Comparison of ENCODE assay signal across 15 mouse cellular contexts in the genomic region with DNA sequence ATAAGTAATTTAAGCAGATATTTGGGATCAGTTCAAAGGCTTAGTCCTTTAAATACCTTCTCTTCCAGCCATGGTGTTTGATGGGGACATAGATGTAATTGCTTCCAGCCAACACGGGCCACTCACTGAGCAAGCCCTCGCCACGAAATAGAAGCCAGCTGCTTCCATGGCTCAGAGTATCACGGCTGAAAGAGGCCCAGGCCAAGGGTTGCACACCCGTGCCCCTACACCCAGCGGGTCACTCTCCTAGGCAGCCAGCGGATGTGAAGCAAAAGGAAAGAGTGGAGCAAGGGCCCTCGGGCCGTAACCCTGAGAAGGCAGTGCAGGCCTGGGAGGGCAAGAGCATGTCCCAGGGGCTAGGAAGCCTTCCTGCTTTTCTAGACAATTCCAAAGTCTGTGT. TPM values are rescaled to one million over a fixed set of nuclear protein-coding genes. Genes with fewer than 3 reads are reported as not detected.
A peak's percentile ranks its signal among the peaks of the same experiment; 100 is the strongest.
DNase-seq lines count a peak whose midpoint lies in the region; ATAC-seq and TF ChIP-seq lines count a peak whose summit lies in the region.
"Had no signal": no experiment of that assay in that cellular context is flagged by ENCODE, and none has a peak within 500 bp of the region (broad histone marks: within the 10 kb centered on the region; RNA-seq: fewer than 3 reads in every experiment).

No protein-coding gene starts in this region.

- peak overlapping the region; percentile 66; the same call in 1 of the 2 replicates for H3K27ac ChIP-seq in forebrain, embryonic 10.5 days
- no peak overlapping the region for H3K27ac ChIP-seq in forebrain, embryonic 12.5 days
- no peak overlapping the region for H3K27ac ChIP-seq in lung, postnatal 0 days (ENCODE audit: low read length)
- H3K27ac ChIP-seq in limb, embryonic 11.5 days (replicated peaks; ENCODE audit: low read depth, low read length) = peak overlapping the region; percentile 84
- no peak overlapping the region for H3K27ac ChIP-seq in hindbrain, embryonic 11.5 days (ENCODE audit: low read depth, low read length)
- H3K27ac ChIP-seq: layer of hippocampus, adult 2 months had no signal

- H3K79me2 ChIP-seq in myocyte (ENCODE audit: control insufficient read depth, insufficient read depth) = no peaks in the 10 kb centered on the region

- no peak overlapping the region for H3K4me2 ChIP-seq in forebrain, embryonic 12.5 days
- no peak overlapping the region for H3K4me2 ChIP-seq in lung, postnatal 0 days (replicated peaks; ENCODE audit: low read depth, low read length)
- H3K4me2 ChIP-seq in limb, embryonic 11.5 days (ENCODE audit: low read depth, severe bottlenecking) = no peak overlapping the region
- H3K4me2 ChIP-seq in myocyte (ENCODE audit: low read depth) = peak overlapping the region; percentile 8
- no peak overlapping the region for H3K4me2 ChIP-seq in hindbrain, embryonic 11.5 days (replicated peaks; ENCODE audit: low read depth, low read length)
- H3K4me2 ChIP-seq: liver, embryonic 12.5 days had no signal

- no peak overlapping the region for H3K4me3 ChIP-seq in forebrain, embryonic 10.5 days
- H3K4me3 ChIP-seq in forebrain, embryonic 12.5 days (replicated peaks) = no peak overlapping the region
- no peak overlapping the region for H3K4me3 ChIP-seq in lung, postnatal 0 days (ENCODE audit: low read depth, low read length)
- H3K4me3 ChIP-seq in limb, embryonic 11.5 days (ENCODE audit: low read depth, low read length) = no peak overlapping the region
- H3K4me3 ChIP-seq in myocyte = no peak overlapping the region
- H3K4me3 ChIP-seq in hindbrain, embryonic 11.5 days (ENCODE audit: low read depth, low read length) = no peak overlapping the region
- H3K4me3 ChIP-seq: layer of hippocampus, adult 2 months; liver, embryonic 12.5 days had no signal

- H3K4me1 ChIP-seq in forebrain, embryonic 10.5 days = peaks cover 65% of the 10 kb centered on the region
- peaks cover 13% of the 10 kb centered on the region for H3K4me1 ChIP-seq in forebrain, embryonic 12.5 days
- H3K4me1 ChIP-seq in lung, postnatal 0 days (ENCODE audit: insufficient read depth, low read depth, low read length) = no peaks in the 10 kb centered on the region
- peaks cover 36% of the 10 kb centered on the region for H3K4me1 ChIP-seq in limb, embryonic 11.5 days (ENCODE audit: control insufficient read depth, insufficient read depth, low read length)
- no peaks in the 10 kb centered on the region for H3K4me1 ChIP-seq in hindbrain, embryonic 11.5 days (replicated peaks; ENCODE audit: control insufficient read depth, insufficient read depth, low read length)

- 47% methylated on average over 9 of the region's 9 CpGs for WGBS in forebrain, embryonic 10.5 days
- whole genome bisulfite sequencing in forebrain, embryonic 12.5 days = 58% methylated on average over 9 of the region's 9 CpGs
- WGBS in lung, postnatal 0 days = 57% methylated on average over 9 of the region's 9 CpGs
- WGBS in limb, embryonic 11.5 days = 10% methylated on average over 9 of the region's 9 CpGs
- 33% methylated on average over 9 of the region's 9 CpGs for WGBS in hindbrain, embryonic 11.5 days

- no peak for TF ChIP-seq POLR2A in myocyte (IDR thresholded peaks at IDR 0.05; ENCODE audit: insufficient read length, low read depth)

- TF ChIP-seq EP300 in lung, postnatal 0 days (IDR thresholded peaks at IDR 0.05) = no peak

- no peaks in the 10 kb centered on the region for H3K36me3 ChIP-seq in forebrain, embryonic 10.5 days (replicated peaks)
- no peaks in the 10 kb centered on the region for H3K36me3 ChIP-seq in forebrain, embryonic 12.5 days (replicated peaks)
- no peaks in the 10 kb centered on the region for H3K36me3 ChIP-seq in lung, postnatal 0 days (ENCODE audit: insufficient read depth, low read length)
- H3K36me3 ChIP-seq in limb, embryonic 11.5 days (ENCODE audit: control insufficient read depth, insufficient read depth, low read length) = no peaks in the 10 kb centered on the region
- no peaks in the 10 kb centered on the region for H3K36me3 ChIP-seq in myocyte (ENCODE audit: control insufficient read depth, insufficient read depth)
- no peaks in the 10 kb centered on the region for H3K36me3 ChIP-seq in hindbrain, embryonic 11.5 days (ENCODE audit: control insufficient read depth, insufficient read depth, low read length)
- H3K36me3 ChIP-seq: liver, embryonic 12.5 days had no signal

- no peak for DNase-seq in forebrain, embryonic 10.5 days (ENCODE audit: extremely low spot score, low spot score)
- peak; percentile 46 to 57 for DNase-seq in lung, adult 18-20 months
- DNase-seq in lung, postnatal 0 days (ENCODE audit: low spot score) = no peak
- DNase-seq in limb, embryonic 11.5 days (ENCODE audit: low spot score) = peak; percentile 73
- no peak for DNase-seq in hindbrain, embryonic 11.5 days (ENCODE audit: low spot score)
- DNase-seq in right cerebral cortex, adult 2 months (ENCODE audit: low spot score in 2 of 2) = no peak
- DNase-seq: cerebellum, adult 11 months; heart, adult 18-20 months; heart, postnatal 10 days; right cerebral cortex, postnatal 14 days had no signal

- H3K27me3 ChIP-seq in forebrain, embryonic 10.5 days (ENCODE audit: poor library complexity, severe bottlenecking) = no peaks in the 10 kb centered on the region
- H3K27me3 ChIP-seq in forebrain, embryonic 12.5 days = 0 out of 2 replicates have a peak, but pooled peaks cover 3% of the 10 kb centered on the region
- no peaks in the 10 kb centered on the region for H3K27me3 ChIP-seq in lung, postnatal 0 days (replicated peaks; ENCODE audit: insufficient read depth, low read length)
- no peaks in the 10 kb centered on the region; the same call in 1 of the 2 replicates for H3K27me3 ChIP-seq in limb, embryonic 11.5 days (ENCODE audit: control insufficient read depth, insufficient read depth, low read length)
- H3K27me3 ChIP-seq in myocyte (ENCODE audit: control insufficient read depth, insufficient read depth, insufficient read length) = peaks cover 4% of the 10 kb centered on the region
- no peaks in the 10 kb centered on the region for H3K27me3 ChIP-seq in hindbrain, embryonic 11.5 days (ENCODE audit: control insufficient read depth, insufficient read depth, low read length)

- H3ac ChIP-seq in myocyte (ENCODE audit: control insufficient read depth, insufficient read length) = no peak overlapping the region

- no peak for TF ChIP-seq CTCF in lung, postnatal 0 days (IDR thresholded peaks at IDR 0.05)

- H3K9ac ChIP-seq in forebrain, embryonic 12.5 days = no peak overlapping the region
- H3K9ac ChIP-seq in lung, postnatal 0 days (replicated peaks; ENCODE audit: low read depth) = no peak overlapping the region
- H3K9ac ChIP-seq in limb, embryonic 11.5 days (ENCODE audit: low read length) = no peak overlapping the region
- H3K9ac ChIP-seq in hindbrain, embryonic 11.5 days (ENCODE audit: low read depth, low read length) = no peak overlapping the region
- H3K9ac ChIP-seq: liver, embryonic 12.5 days had no signal

- no peaks in the 10 kb centered on the region for H3K9me3 ChIP-seq in forebrain, embryonic 10.5 days
- no peaks in the 10 kb centered on the region for H3K9me3 ChIP-seq in forebrain, embryonic 12.5 days
- no peaks in the 10 kb centered on the region for H3K9me3 ChIP-seq in lung, postnatal 0 days (ENCODE audit: low read length)
- H3K9me3 ChIP-seq in limb, embryonic 11.5 days (ENCODE audit: control insufficient read depth, low read length) = no peaks in the 10 kb centered on the region
- H3K9me3 ChIP-seq in hindbrain, embryonic 11.5 days (ENCODE audit: control insufficient read depth, low read length) = no peaks in the 10 kb centered on the region
- H3K9me3 ChIP-seq: liver, embryonic 12.5 days had no signal

- ATAC-seq in forebrain, embryonic 12.5 days (ENCODE audit: low FRiP score) = no peak
- no peak for ATAC-seq in lung, postnatal 0 days
- ATAC-seq in limb, embryonic 11.5 days (ENCODE audit: insufficient number of reproducible peaks, low FRiP score, low TSS enrichment, low read depth) = no peak
- ATAC-seq in hindbrain, embryonic 11.5 days (ENCODE audit: low FRiP score) = no peak
- ATAC-seq: activated CD4-positive, CD25-positive, alpha-beta regulatory T cell, adult 4 months; liver, embryonic 12.5 days had no signal

TF ChIP-seq in myocyte, 11 proteins besides CTCF, POLR2A, EP300 and RAD21:
- no peak for TF ChIP-seq USF1 (IDR thresholded peaks at IDR 0.05; ENCODE audit: low read depth)
- TF ChIP-seq REST (IDR thresholded peaks at IDR 0.05; ENCODE audit: insufficient read depth, insufficient read length) = no peak
TF ChIP-seq in myocyte: peak in this region for 0.

RNA-seq across cellular contexts. Expression of a gene that starts 42.1 kb away (rescaled TPM):
- 15.9 and 16.3 TPM in 2 replicates for polyA plus RNA-seq in forebrain, embryonic 10.5 days (2016; fragmentation: Nextera tagmentation; extraction: Ambion mirVana)
- polyA plus RNA-seq in forebrain, embryonic 12.5 days (2016; fragmentation: Nextera tagmentation; extraction: Ambion mirVana) = 15.1 and 16.4 TPM in 2 replicates
- polyA plus RNA-seq in lung, postnatal 0 days (2015; fragmentation: Nextera tagmentation; extraction: Ambion mirVana) = 10.8 and 12.0 TPM in 2 replicates
- polyA plus RNA-seq in limb, embryonic 11.5 days (2014; fragmentation: Nextera tagmentation; extraction: Ambion mirVana) = 11.0 and 12.5 TPM in 2 replicates
- 7.0 TPM for polyA plus RNA-seq in myocyte (2012; fragmentation: generic; extraction: Trizol)
- 10.1 and 13.2 TPM in 2 replicates for polyA plus RNA-seq in hindbrain, embryonic 11.5 days (2014; fragmentation: Nextera tagmentation; extraction: Ambion mirVana)

Comparison
In these comparisons a context has a peak if more than half of its experiments do, and no peak if none do; other contexts are left out.
1. DNase-seq: peak in lung, adult 18-20 months (2 of 2) and limb, embryonic 11.5 days (single experiment); none in forebrain, embryonic 10.5 days (single experiment), lung, postnatal 0 days (single experiment), hindbrain, embryonic 11.5 days (single experiment) and right cerebral cortex, adult 2 months (0 of 2).
2. H3K27ac ChIP-seq: peak in forebrain, embryonic 10.5 days (single experiment) and limb, embryonic 11.5 days (single experiment); none in forebrain, embryonic 12.5 days (single experiment), lung, postnatal 0 days (single experiment) and hindbrain, embryonic 11.5 days (single experiment).